Mouse (Mus musculus) left cerebral cortex, adult 2 months (tissue): ENCODE data around the gene Helb. TPM values are rescaled to one million over a fixed set of nuclear protein-coding genes. Genes with fewer than 3 reads are reported as not detected.

ENCODE experiments used
- DNase-seq, 2 experiments: peaks; one replicate each; pipeline ENCODE4 v3.0.0; 2021 to 2022; ENCODE audit warnings: low spot score in 2 of 2, mixed read lengths in 1 of 2; ENCODE audit errors: extremely low spot score in 1 of 2
- H3K27ac ChIP-seq: fragments of 200-600 bp; 2 replicates; pipeline ENCODE4 v1.8.1; 2022
- H3K4me3 ChIP-seq: fragments of 200-600 bp; 2 replicates; pipeline ENCODE4 v1.8.1; 2022
- CTCF ChIP-seq: fragments of 200-600 bp; IDR thresholded peaks from 2 replicates; pipeline ENCODE4 v1.8.1; 2022; ENCODE audit warnings: antibody characterized with exemption, mild to moderate bottlenecking, moderate library complexity
- intact Hi-C: fragments of 180-260 bp; cut with DNase I; formaldehyde crosslinking; loops from one replicate; pipeline ENCODE4 v1.15.1; 2025
- total RNA-seq, 2 experiments: library from RNA; stranded (reverse); gene quantifications; 2 replicates each; pipeline ENCODE4 v1.2.3; 2021

Gene Helb
- total RNA-seq, 2 experiments from 2014 or later: 3.7 to 3.9 TPM

- no peak overlapping the region for H3K27ac ChIP-seq
- no peak for DNase-seq
- intact Hi-C loops: loop anchor here (10.0 kb wide), 1 partner anchor 182 kb away; no protein-coding TSS in a partner anchor
- no peak for TF ChIP-seq CTCF
- H3K4me3 ChIP-seq: no peak overlapping the region
These were observed 46.5 kb downstream of the Helb start for GRCm38 (mm10) chr10:120066319-120066718.

- TF ChIP-seq CTCF: peak; percentile 74
- no peak overlapping the region for H3K4me3 ChIP-seq
- intact Hi-C loops: loop anchor here (10.0 kb wide), 1 partner anchor 180 kb away; no protein-coding TSS in a partner anchor
- peak; percentile 41 to 59 for DNase-seq
- H3K27ac ChIP-seq: no peak overlapping the region
These were observed 48.4 kb downstream of the Helb start for GRCm38 (mm10) chr10:120064424-120064823.

DNA sequence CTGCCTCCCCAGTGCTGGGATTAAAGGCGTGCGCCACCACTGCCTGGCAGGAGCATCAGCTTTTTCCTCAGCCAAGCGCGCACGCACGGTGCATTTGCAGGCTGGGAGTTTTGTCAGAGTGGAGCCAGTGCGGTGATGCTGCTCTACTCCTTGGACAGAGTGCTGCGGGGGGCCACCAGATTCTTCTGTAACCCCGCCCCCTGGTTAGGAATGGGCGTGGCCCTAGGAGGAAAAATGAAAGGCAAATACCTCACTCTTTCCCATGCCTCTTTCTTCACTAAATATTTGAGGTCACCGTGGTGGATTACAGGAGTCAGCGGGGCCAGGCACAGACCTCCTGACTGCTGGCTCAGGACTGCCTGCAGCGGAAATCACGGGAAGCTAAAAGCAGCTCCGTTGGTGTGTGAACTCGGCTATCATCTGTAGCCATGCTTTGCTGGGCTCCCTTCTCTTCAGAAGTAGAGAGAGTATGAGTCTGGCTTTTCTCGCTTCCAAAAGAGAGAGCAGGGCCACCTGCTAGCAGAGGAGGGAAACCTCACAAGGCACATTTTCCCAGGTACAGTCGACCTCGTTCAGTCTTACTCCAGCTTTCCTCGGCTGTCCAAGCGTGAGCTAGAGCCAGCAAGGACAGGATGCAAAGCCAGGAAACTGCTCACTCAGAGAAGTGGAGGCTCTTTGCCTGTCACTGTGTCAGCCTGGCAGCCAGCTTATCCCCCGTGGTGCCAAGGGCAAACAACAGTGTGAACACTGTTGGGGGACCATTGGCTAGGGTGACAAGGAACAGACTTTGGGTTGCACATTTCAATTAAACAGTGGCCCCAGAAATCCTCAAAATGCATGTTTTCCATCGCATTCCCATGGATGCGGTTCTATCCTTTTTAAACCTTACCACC is 51.3 kb downstream of the Helb start:
- Histone ChIP-seq H3K27ac (no peak overlapping the region), H3K4me3 (no peak overlapping the region)
- intact Hi-C loops: loop anchor here (10.0 kb wide), 1 partner anchor 177 kb away; no protein-coding TSS in a partner anchor
- DNase-seq: no peak
- TF ChIP-seq CTCF: no peak

GRCm38 (mm10) chr10:120060579-120061237 is 52.1 kb downstream of the Helb start:
- intact Hi-C loops: loop anchor here (10.0 kb wide), 1 partner anchor 176 kb away; no protein-coding TSS in a partner anchor
- DNase-seq: no peak
- no peak for TF ChIP-seq CTCF
- Histone ChIP-seq H3K4me3 (no peak overlapping the region), H3K27ac (no peak overlapping the region)

DNA sequence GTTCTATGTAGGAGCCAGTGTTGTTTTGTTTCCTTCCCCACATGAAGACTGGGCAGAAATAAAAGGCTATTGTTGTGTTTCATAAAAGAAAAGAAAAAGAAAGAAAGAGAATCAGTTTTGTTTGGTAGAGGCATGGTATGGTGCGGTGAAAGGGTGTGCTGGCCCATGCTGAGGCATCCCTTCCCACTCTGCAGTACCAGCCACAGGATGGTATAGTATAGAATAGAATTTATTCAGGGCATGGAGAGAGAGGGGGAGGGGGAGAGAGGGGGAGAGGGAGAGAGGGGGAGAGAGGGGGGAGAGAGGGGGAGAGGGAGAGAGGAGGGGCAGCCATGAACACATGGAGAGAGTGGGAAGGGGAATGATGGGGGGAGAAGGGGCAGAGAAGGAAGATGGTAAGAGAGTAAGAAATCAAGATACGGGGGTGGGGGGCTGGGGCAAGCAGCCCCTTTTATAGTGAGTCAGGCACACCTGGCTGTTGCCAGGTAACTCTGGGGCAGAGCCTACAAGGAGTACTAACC is 68.0 kb downstream of the Helb start:
- no peak overlapping the region for H3K27ac ChIP-seq
- TF ChIP-seq CTCF: no peak
- H3K4me3 ChIP-seq: no peak overlapping the region
- intact Hi-C loops: no loop called here
- no peak for DNase-seq

GRCm38 (mm10) chr10:120044237-120044636 is 68.5 kb downstream of the Helb start:
- TF ChIP-seq CTCF: no peak
- no peak for DNase-seq
- intact Hi-C loops: no loop called here
- Histone ChIP-seq H3K27ac (no peak overlapping the region), H3K4me3 (no peak overlapping the region)

GRCm38 (mm10) chr10:120038194-120038593 is 74.6 kb downstream of the Helb start:
- no peak overlapping the region for H3K27ac ChIP-seq
- H3K4me3 ChIP-seq: no peak overlapping the region
- peak; percentile 40 to 54 for DNase-seq
- intact Hi-C loops: loop anchor here (1.0 to 10.0 kb wide), 2 partner anchors 26 to 223 kb away; no protein-coding TSS in a partner anchor
- TF ChIP-seq CTCF: no peak

DNA sequence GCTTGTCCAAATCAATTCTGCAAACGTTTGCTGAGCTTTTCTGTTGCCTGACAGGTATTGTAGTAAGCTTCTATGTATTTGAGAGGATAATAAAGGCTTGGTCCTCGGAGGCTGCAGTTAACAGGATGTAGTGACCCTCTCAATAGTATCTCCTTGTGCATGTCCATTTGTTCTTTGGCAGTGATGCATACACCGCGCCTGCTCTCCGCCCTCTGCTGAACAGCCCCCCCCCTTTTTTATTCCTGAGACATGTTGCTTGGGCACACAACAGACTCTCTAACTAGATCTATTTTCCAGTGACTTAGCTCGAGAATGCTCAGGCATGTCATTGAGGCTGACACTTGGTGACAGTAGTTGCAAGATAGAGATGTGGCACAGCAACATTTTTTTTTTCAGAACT is 77.0 kb downstream of the Helb start:
- no peak for DNase-seq
- Histone ChIP-seq H3K27ac (no peak overlapping the region), H3K4me3 (no peak overlapping the region)
- intact Hi-C loops: loop anchor here (10.0 kb wide), 1 partner anchor 221 kb away; no protein-coding TSS in a partner anchor
- no peak for TF ChIP-seq CTCF

GRCm38 (mm10) chr10:120035211-120035733 is 77.5 kb downstream of the Helb start:
- Histone ChIP-seq H3K4me3 (no peak overlapping the region), H3K27ac (no peak overlapping the region)
- no peak for TF ChIP-seq CTCF
- DNase-seq: no peak
- intact Hi-C loops: loop anchor here (10.0 kb wide), 1 partner anchor 220 kb away; no protein-coding TSS in a partner anchor

DNA sequence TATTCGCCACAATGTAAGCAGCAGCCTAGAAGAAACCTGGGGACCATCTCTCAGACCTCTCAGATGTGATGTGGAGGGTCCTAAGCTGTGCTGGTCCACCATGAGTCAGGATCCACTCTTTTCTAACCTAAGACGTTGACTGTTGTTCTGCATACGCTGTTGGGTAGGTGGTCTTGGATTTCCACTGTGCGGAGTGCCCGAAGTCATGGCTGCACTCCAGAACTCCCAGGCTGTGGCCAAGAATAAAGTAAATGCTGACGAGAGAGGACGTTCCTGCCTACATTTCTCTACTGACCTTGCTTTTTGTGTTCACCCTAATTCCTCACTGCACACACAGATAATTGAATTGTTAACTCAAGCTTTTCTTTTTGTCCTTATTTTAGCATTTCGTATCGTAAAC is 78.9 kb downstream of the Helb start:
- intact Hi-C loops: loop anchor here (10.0 kb wide), 1 partner anchor 219 kb away; no protein-coding TSS in a partner anchor
- Histone ChIP-seq H3K27ac (no peak overlapping the region), H3K4me3 (no peak overlapping the region)
- no peak for TF ChIP-seq CTCF
- DNase-seq: no peak

Other genes with a start within 250 kb of the Helb start
- 10 to 100 TPM; 58.7 to 68.8 TPM for gene Tmbim4, start 88.6 kb upstream of the Helb start, total RNA-seq
- under 1 TPM; 0.61 to 0.72 TPM for gene Irak3, start 89.1 kb upstream of the Helb start, total RNA-seq
- 10 to 100 TPM; 21.7 to 24.3 TPM for gene Llph, start 114.1 kb upstream of the Helb start, total RNA-seq